ENCODE assay signal across 22 mouse cellular contexts in the genomic region with DNA sequence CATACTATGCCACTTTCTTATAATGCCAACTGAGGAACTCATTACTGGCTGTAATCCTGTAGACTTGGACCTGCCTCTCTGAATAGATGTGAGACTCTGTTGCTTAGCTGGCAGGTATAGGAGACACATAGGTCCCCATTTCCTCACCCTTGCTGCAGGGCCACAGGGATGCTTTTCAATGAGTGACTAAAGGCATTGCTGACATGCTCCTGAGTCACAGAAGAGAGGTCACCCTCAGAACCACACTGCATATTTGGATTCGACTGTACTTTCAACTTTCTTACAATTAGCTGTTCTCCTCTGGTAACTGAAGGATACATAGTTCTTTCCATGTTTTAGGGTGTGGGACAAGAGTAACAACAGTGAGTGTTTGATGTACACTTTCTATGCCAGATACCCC. TPM values are rescaled to one million over a fixed set of nuclear protein-coding genes. Genes with fewer than 3 reads are reported as not detected.
A peak's percentile ranks its signal among the peaks of the same experiment; 100 is the strongest.
DNase-seq lines count a peak whose midpoint lies in the region; ATAC-seq and TF ChIP-seq lines count a peak whose summit lies in the region.
"Had no signal": no experiment of that assay in that cellular context is flagged by ENCODE, and none has a peak within 500 bp of the region (broad histone marks: within the 10 kb centered on the region; RNA-seq: fewer than 3 reads in every experiment).

No protein-coding gene starts in this region.

- no peak for TF ChIP-seq CTCF in C2C12 (IDR thresholded peaks at IDR 0.05; ENCODE audit: control insufficient read depth, insufficient read depth, insufficient read length)

- no peak overlapping the region for H3K4me3 ChIP-seq in C2C12 (ENCODE audit: insufficient read depth, poor library complexity, severe bottlenecking)
- H3K4me3 ChIP-seq in kidney, embryonic 15.5 days (replicated peaks): no peak overlapping the region
- H3K4me3 ChIP-seq: embryonic facial prominence, embryonic 10.5 days; embryonic facial prominence, embryonic 12.5 days; forebrain, embryonic 13.5 days; forebrain, embryonic 15.5 days had no signal

- no peaks in the 10 kb centered on the region for H3K9me3 ChIP-seq in kidney, embryonic 15.5 days (replicated peaks)
- H3K9me3 ChIP-seq: embryonic facial prominence, embryonic 10.5 days; embryonic facial prominence, embryonic 12.5 days; forebrain, embryonic 13.5 days; forebrain, embryonic 15.5 days had no signal

- H3K79me2 ChIP-seq in C2C12 (ENCODE audit: control insufficient read depth, insufficient read depth): no peaks in the 10 kb centered on the region

- H3K36me3 ChIP-seq in C2C12 (ENCODE audit: control insufficient read depth, insufficient read depth): no peaks in the 10 kb centered on the region
- H3K36me3 ChIP-seq in kidney, embryonic 15.5 days: no peaks in the 10 kb centered on the region
- H3K36me3 ChIP-seq: embryonic facial prominence, embryonic 10.5 days; embryonic facial prominence, embryonic 12.5 days; forebrain, embryonic 15.5 days had no signal

- peak; percentile 43 for DNase-seq in adrenal gland, adult 2 months
- no peak for DNase-seq in adrenal gland, adult 18-20 months (ENCODE audit: low spot score in 2 of 2)
- peak; percentile 61 for DNase-seq in 3T3-L1 (ENCODE audit: low read depth, low spot score)
- DNase-seq in lung, postnatal 10 days: no peak
- DNase-seq: adrenal gland, postnatal 10 days; adrenal gland, postnatal 25 days; B cell, adult 2 months; cerebellum, adult 11-12 months; cerebellum, adult 2 months; cerebellum, adult 9-10 months; cerebellum, postnatal 10 days; cerebellum, postnatal 25 days; forebrain, postnatal 0 days had no signal

- no peak overlapping the region for H3K9ac ChIP-seq in kidney, embryonic 15.5 days
- H3K9ac ChIP-seq: embryonic facial prominence, embryonic 12.5 days; forebrain, embryonic 13.5 days; forebrain, embryonic 15.5 days; forebrain, postnatal 0 days had no signal

- no peaks in the 10 kb centered on the region for H3K4me1 ChIP-seq in kidney, embryonic 15.5 days
- H3K4me1 ChIP-seq: forebrain, embryonic 15.5 days had no signal

- H3K27me3 ChIP-seq in C2C12 (ENCODE audit: control insufficient read depth, insufficient read depth, insufficient read length): no peaks in the 10 kb centered on the region
- H3K27me3 ChIP-seq in kidney, embryonic 15.5 days: 0 out of 2 replicates have a peak, but pooled peaks cover 5% of the 10 kb centered on the region
- H3K27me3 ChIP-seq: embryonic facial prominence, embryonic 12.5 days; forebrain, embryonic 13.5 days; forebrain, embryonic 15.5 days; Patski had no signal

- no peak for ATAC-seq in kidney, embryonic 15.5 days (replicated peaks; ENCODE audit: low FRiP score)
- ATAC-seq: activated CD4-positive, CD25-positive, alpha-beta regulatory T cell, adult 4 months; forebrain, embryonic 13.5 days; forebrain, embryonic 15.5 days; forebrain, postnatal 0 days; Patski had no signal

- 87% methylated on average over 1 of the region's 1 CpGs for WGBS in kidney, embryonic 15.5 days

- H3K4me2 ChIP-seq in kidney, embryonic 15.5 days: no peak overlapping the region
- H3K4me2 ChIP-seq: embryonic facial prominence, embryonic 12.5 days; forebrain, embryonic 13.5 days; forebrain, embryonic 15.5 days had no signal

- H3K79me3 ChIP-seq in C2C12 (ENCODE audit: low read depth): no peaks in the 10 kb centered on the region

- no peak overlapping the region for H3K27ac ChIP-seq in kidney, embryonic 15.5 days
- H3K27ac ChIP-seq: embryonic facial prominence, embryonic 10.5 days; embryonic facial prominence, embryonic 12.5 days; forebrain, embryonic 13.5 days; forebrain, embryonic 15.5 days had no signal

- H3ac ChIP-seq in C2C12 (ENCODE audit: control insufficient read depth, insufficient read length, low read depth): no peak overlapping the region

TF ChIP-seq in C2C12, 6 proteins besides CTCF, POLR2A, EP300 and RAD21:
- TF ChIP-seq MYOD1 (IDR thresholded peaks at IDR 0.05; ENCODE audit: control insufficient read depth, insufficient read length, low read depth) (peak; percentile 45), FOSL1 (IDR thresholded peaks at IDR 0.05; ENCODE audit: insufficient read depth, low read length, poor library complexity, severe bottlenecking) (peak; percentile 28), MAX (IDR thresholded peaks at IDR 0.05) (no peak), USF1 (IDR thresholded peaks at IDR 0.05; ENCODE audit: low read depth) (no peak), MYOG (IDR thresholded peaks at IDR 0.05; ENCODE audit: control insufficient read depth, extremely low read depth, insufficient read length) (no peak), CEBPB (IDR thresholded peaks at IDR 0.05; ENCODE audit: low read depth) (no peak)
TF ChIP-seq in C2C12: peak in this region for 2.

RNA-seq across cellular contexts. Expression of a gene that starts 55.2 kb away (rescaled TPM):
- 1 to 10 TPM; 1.9 to 2.5 TPM for total RNA-seq in adrenal gland, adult 2 months (2021)
- 2.4 and 2.5 TPM in 2 replicates for polyA plus RNA-seq in adrenal gland, adult 2 months (2012; rRNA removed)
- 1 to 10 TPM; 1.4 to 4.7 TPM for total RNA-seq in adrenal gland, adult 18-20 months (2021)
- polyA plus RNA-seq in C2C12 (2012; fragmentation: generic; extraction: Trizol): 0.28 TPM
- 4.9 TPM in 2 replicates for polyA plus RNA-seq in kidney, embryonic 15.5 days (2015; fragmentation: Nextera tagmentation; extraction: Ambion mirVana)
- total RNA-seq: MEL had no signal
- polyA plus RNA-seq: activated CD4-positive, CD25-positive, alpha-beta regulatory T cell, adult 4 months had no signal

Comparison
In these comparisons a context has a peak if more than half of its experiments do, and no peak if none do; other contexts are left out.
1. DNase-seq: peak in adrenal gland, adult 2 months (single experiment) and 3T3-L1 (single experiment); none in adrenal gland, adult 18-20 months (0 of 2) and lung, postnatal 10 days (single experiment).